Mouse (Mus musculus) cortical plate, adult 2 months (tissue): ENCODE data around the gene Zfp518a. TPM values are rescaled to one million over a fixed set of nuclear protein-coding genes. Genes with fewer than 3 reads are reported as not detected.

Source experiments
- H3K27ac ChIP-seq: fragments of 200-500 bp; 2 replicates; pipeline ENCODE4 v1.5.1; 2012; ENCODE audit warnings: low read length, control low read depth, inconsistent platforms; ENCODE audit not compliant: insufficient read depth
- H3K4me1 ChIP-seq: fragments of 200-500 bp; 2 replicates; pipeline ENCODE4 v1.6.1; 2011; ENCODE audit warnings: low read length; ENCODE audit not compliant: control insufficient read depth, insufficient read depth
- H3K4me3 ChIP-seq: fragments of 200-500 bp; 2 replicates; pipeline ENCODE4 v1.5.1; 2011; ENCODE audit warnings: mild to moderate bottlenecking, low read length, control low read depth; ENCODE audit not compliant: insufficient read depth
- CTCF ChIP-seq: fragments of 200-500 bp; IDR thresholded peaks from 2 replicates; pipeline ENCODE4 v1.5.1; 2011; ENCODE audit warnings: mild to moderate bottlenecking, control low read depth, low read length; ENCODE audit not compliant: insufficient read depth; ENCODE audit errors: extremely low read depth
- POLR2A ChIP-seq: fragments of 200-500 bp; IDR thresholded peaks from 2 replicates; pipeline ENCODE4 v1.6.1; 2011; ENCODE audit warnings: mild to moderate bottlenecking, low read length, control low read depth; ENCODE audit not compliant: insufficient read depth; ENCODE audit errors: extremely low read depth
- polyA plus RNA-seq: library from polyadenylated mRNA; depleted of rRNA; stranded (reverse); fragments of >200 nt; gene quantifications from 2 replicates; pipeline ENCODE4 v1.2.3, GENCODE M21; 2012; rRNA removed

Zfp518a gene
- polyA plus RNA-seq, 1 experiment, result 4.4 TPM

DNA sequence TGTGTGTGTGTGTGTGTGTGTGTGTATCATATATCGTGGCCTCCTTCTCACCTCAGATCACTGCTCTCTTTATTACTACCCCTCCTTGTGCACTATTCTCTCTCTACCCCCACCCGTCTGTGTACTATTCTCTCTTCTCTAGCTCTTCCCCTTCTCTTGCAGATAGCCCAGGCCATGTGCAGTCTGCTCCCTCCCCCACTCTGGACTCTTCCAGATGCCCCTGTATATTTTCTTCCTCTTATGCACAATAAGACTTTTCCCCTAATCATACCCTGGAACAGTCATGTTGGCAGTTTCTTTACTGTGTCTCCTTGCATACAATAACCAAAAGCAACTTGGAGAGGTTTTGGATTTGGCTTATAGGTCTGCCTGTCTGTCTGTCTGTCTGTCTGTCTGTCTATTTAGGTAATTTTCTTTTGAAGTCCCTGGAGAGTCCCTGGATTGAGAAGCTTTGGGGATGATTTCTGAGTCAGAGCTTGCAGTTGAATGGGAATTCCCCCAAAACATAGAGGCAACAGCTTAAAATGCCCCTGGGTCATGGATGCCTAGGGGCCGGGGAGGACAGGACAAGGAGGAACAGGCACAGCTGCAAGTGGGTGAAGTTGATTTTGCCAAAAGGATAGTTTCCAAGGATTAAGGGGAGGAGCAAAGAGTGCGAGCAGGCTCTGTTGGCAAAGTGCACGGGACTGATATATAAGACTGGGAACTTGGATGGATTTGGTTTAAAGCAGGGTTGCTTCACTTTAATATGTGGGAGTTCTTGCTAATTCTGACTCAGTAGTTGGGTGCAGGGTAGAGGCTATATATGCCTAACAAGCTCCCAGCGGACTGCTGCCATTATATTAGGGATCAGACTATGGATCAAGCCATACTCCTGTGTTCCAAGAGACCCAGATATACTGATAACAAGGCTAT is 70.7 kb downstream of the Zfp518a start:
- H3K4me3 ChIP-seq, result no peak overlapping the region
- no peak for TF ChIP-seq POLR2A
- no peak for TF ChIP-seq CTCF
- no peak overlapping the region for H3K27ac ChIP-seq
- H3K4me1 ChIP-seq, result 0 out of 2 replicates have a peak, but pooled peaks cover 1% of the 10 kb centered on the region

Other genes starting within 250 kb of the Zfp518a start
- 0.17 and 0.19 TPM in 2 replicates for gene Cc2d2b, start 146.0 kb upstream of the Zfp518a start, polyA plus RNA-seq
- 6.8 and 7.0 TPM in 2 replicates for gene Ccnj, start 63.4 kb upstream of the Zfp518a start, polyA plus RNA-seq
- 8.4 and 8.9 TPM in 2 replicates for gene Blnk, start 99.8 kb downstream of the Zfp518a start, polyA plus RNA-seq
- not detected in 2 replicates for gene Dntt, start 134.6 kb downstream of the Zfp518a start, polyA plus RNA-seq
- gene Opalin, start 182.4 kb downstream of the Zfp518a start, polyA plus RNA-seq, result 43.6 and 53.9 TPM in 2 replicates